8 mouse cellular contexts compared by ENCODE assay signal in the genomic region with DNA sequence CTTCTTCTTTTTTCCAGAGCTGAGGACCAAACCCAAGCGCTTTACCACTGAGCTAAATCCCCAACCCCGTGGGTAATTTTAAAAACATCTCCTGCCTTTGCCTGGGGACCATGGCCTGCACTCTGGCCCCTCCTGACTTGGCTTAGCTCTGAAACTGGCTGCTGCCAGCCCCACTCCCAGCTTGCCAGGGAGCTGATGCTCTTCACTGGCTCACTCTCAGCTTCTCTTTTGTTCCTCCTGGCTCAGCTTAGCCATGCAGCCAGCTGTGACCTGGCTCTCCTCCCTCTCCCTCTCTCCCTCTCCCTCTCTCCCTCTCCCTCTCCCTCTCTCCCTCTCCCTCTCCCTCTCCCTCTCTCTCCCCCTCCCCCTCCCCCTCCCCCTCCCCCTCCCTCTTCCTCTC. TPM values are rescaled to one million over a fixed set of nuclear protein-coding genes. Genes with fewer than 3 reads are reported as not detected.
DNase-seq lines count a peak whose midpoint lies in the region; ATAC-seq lines count a peak whose summit lies in the region.

No protein-coding gene starts in this region.

- no peak for ATAC-seq in neural tube, embryonic 15.5 days (ENCODE audit: low FRiP score)

- H3K4me1 ChIP-seq in neural tube, embryonic 15.5 days = 0 out of 2 replicates have a peak, but pooled peaks cover 4% of the 10 kb centered on the region

- no peak overlapping the region for H3K9ac ChIP-seq in neural tube, embryonic 15.5 days (replicated peaks)

- H3K27ac ChIP-seq in neural tube, embryonic 15.5 days (replicated peaks) = no peak overlapping the region

- H3K4me3 ChIP-seq in neural tube, embryonic 15.5 days (replicated peaks) = no peak overlapping the region

- H3K36me3 ChIP-seq in neural tube, embryonic 15.5 days = no peaks in the 10 kb centered on the region

- DNase-seq in cerebellum, postnatal 10 days = peak; percentile 85 to 90
- DNase-seq in cerebellum, adult 11 months = no peak
- peak; percentile 46 for DNase-seq in urinary bladder, postnatal 14 days (ENCODE audit: low spot score)
- no peak for DNase-seq in urinary bladder, adult 2 months (ENCODE audit: low spot score)
- DNase-seq in layer of hippocampus, adult 8-10 months (ENCODE audit: low spot score in 2 of 2) = peak; percentile 41 to 59
- DNase-seq in right cerebral cortex, postnatal 10 days (ENCODE audit: low spot score in 2 of 2) = peak; percentile 78 to 81
- DNase-seq in adrenal gland, postnatal 36 days = no peak

- H3K27me3 ChIP-seq in neural tube, embryonic 15.5 days (replicated peaks) = no peaks in the 10 kb centered on the region

- no peak overlapping the region for H3K4me2 ChIP-seq in neural tube, embryonic 15.5 days

- WGBS in neural tube, embryonic 15.5 days = 25% methylated on average over 1 of the region's 2 CpGs

- no peaks in the 10 kb centered on the region for H3K9me3 ChIP-seq in neural tube, embryonic 15.5 days (replicated peaks)

RNA-seq across cellular contexts. Expression of a gene that starts 18.7 kb away (rescaled TPM):
- polyA plus RNA-seq in urinary bladder, adult 2 months (2012; rRNA removed) = 16.9 and 19.8 TPM in 2 replicates
- 10 to 100 TPM; 12.3 to 15.1 (median 13.0) TPM for total RNA-seq in layer of hippocampus, adult 8-10 months (2022)
- 10 to 100 TPM; 25.9 to 26.1 TPM for total RNA-seq in adrenal gland, postnatal 36 days (2021)
- 17.4 and 17.8 TPM in 2 replicates for polyA plus RNA-seq in neural tube, embryonic 15.5 days (2015; fragmentation: Nextera tagmentation; extraction: Ambion mirVana)

RNA-seq across cellular contexts. Expression of a gene that starts 30.6 kb away (rescaled TPM):
- 3.4 and 3.5 TPM in 2 replicates for polyA plus RNA-seq in urinary bladder, adult 2 months (2012; rRNA removed)
- under 1 TPM; 0.36 to 0.73 (median 0.53) TPM for total RNA-seq in layer of hippocampus, adult 8-10 months (2022)
- total RNA-seq in adrenal gland, postnatal 36 days (2021) = 1 to 10 TPM; 1.1 to 1.8 TPM
- polyA plus RNA-seq in neural tube, embryonic 15.5 days (2015; fragmentation: Nextera tagmentation; extraction: Ambion mirVana) = 0.18 and 5.4 TPM in 2 replicates

RNA-seq across cellular contexts. Expression of a gene that starts 49.2 kb away (rescaled TPM):
- polyA plus RNA-seq in urinary bladder, adult 2 months (2012; rRNA removed) = 7.5 and 9.0 TPM in 2 replicates
- 1 to 10 TPM; 7.3 to 9.2 (median 8.1) TPM for total RNA-seq in layer of hippocampus, adult 8-10 months (2022)
- total RNA-seq in adrenal gland, postnatal 36 days (2021) = 10 to 100 TPM; 10.7 to 12.2 TPM
- polyA plus RNA-seq in neural tube, embryonic 15.5 days (2015; fragmentation: Nextera tagmentation; extraction: Ambion mirVana) = 8.1 and 8.5 TPM in 2 replicates

RNA-seq across cellular contexts. Expression of a gene that starts 52.8 kb away (rescaled TPM):
- 19.8 and 21.1 TPM in 2 replicates for polyA plus RNA-seq in urinary bladder, adult 2 months (2012; rRNA removed)
- total RNA-seq in layer of hippocampus, adult 8-10 months (2022) = 10 to 100 TPM; 36.9 to 43.1 (median 40.0) TPM
- 100 to 1,000 TPM in 1 of 2 experiments, 10 to 100 TPM in 1; 65.9 to 128 TPM for total RNA-seq in adrenal gland, postnatal 36 days (2021)
- polyA plus RNA-seq in neural tube, embryonic 15.5 days (2015; fragmentation: Nextera tagmentation; extraction: Ambion mirVana) = 67.5 and 73.1 TPM in 2 replicates

Comparison
In these comparisons a context has a peak if more than half of its experiments do, and no peak if none do; other contexts are left out.
1. DNase-seq: peak in cerebellum, postnatal 10 days (2 of 2), urinary bladder, postnatal 14 days (single experiment), layer of hippocampus, adult 8-10 months (2 of 2) and right cerebral cortex, postnatal 10 days (2 of 2); none in cerebellum, adult 11 months (single experiment), urinary bladder, adult 2 months (single experiment) and adrenal gland, postnatal 36 days (0 of 2).